Mouse (Mus musculus) neural tube, postnatal 0 days (tissue): Measurements from ENCODE around the gene Bms1. TPM values are rescaled to one million over a fixed set of nuclear protein-coding genes. Genes with fewer than 3 reads are reported as not detected.

ENCODE experiments used
- microRNA-seq: library from miRNA; unstranded; fragments of <30 nt; microRNA quantifications from one replicate; pipeline ENCODE4, GENCODE M21; 2016
- polyA plus RNA-seq: library from polyadenylated mRNA; unstranded; fragments of >200 nt; fragmentation: Nextera tagmentation; extraction: Ambion mirVana; gene quantifications from 2 replicates; pipeline ENCODE4 v1.2.1, GENCODE M21; 2015

Gene Bms1
- polyA plus RNA-seq, result 12.7 and 13.1 TPM in 2 replicates

DNA sequence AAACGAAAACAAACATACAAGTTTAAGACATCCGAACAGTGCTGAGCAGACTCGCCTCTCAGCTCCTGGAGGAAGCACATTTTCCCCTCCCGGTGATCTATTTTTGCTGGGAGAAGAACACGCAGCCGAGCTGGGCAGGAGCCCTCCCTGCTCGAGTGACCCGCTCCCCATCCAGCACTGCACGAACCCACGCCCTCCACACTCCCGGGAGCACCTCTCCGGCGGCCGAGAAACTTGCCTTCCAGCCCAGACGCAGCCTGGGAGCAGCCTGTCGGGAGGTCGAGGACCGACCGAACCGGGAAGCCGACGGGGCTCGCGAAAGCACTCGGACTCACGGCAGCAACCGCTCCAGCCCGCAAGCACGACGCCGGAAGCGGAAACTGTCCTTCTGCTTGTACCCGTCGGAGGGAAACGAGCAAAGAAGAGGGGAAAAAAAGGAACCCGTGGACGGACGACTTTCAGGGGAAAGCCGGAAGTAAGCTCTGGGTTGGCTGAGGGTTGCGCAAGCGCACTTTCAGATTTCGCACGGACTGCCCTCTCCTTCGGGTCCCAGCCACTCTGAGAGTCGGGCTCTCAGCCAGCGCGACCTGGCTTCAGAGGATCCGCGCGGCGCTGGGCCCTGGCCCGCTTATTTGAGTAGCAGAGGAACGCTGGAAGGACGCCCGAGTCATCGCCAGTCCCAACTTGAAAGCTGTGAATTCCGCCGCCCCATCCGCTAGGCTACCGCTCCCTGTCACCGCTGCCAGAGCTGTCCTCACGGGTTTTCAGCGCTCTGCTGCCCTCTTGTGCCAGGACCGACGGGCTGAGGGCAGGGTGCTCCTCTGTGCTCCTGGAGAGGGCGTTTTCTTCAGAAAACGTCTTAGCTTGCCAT is at the start of gene Bms1:
TSS of gene Bms1 (minus strand) at position 425 of the 871 bp plus-strand sequence.

DNA sequence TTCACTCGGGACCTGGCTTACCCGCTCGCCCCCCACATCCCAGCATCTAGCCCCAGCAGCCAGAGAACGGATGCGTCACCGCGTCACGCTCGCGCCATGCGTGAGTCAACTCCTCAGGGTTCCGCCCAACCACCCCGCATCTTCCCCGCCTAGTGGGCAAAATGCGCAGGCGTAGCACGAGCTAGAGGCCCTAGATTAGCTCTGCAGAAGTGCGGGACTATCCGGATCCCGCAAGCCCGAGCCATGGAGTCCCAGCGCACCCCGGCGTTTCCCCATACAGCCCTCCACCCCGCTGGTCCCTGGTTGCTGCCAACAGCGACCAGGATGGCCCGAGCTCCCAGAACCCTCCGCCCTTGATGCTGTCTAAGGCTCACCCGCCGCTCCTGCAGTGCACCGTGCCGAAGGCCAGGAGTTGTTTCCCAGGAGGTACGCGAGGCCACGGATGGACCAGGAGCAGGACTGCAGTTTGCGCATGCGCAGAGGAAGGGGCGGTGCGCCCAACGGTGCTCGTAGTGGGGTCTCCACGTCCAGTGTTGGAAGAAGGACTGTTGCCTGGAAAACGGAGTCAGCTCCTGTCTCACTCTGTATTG is 35.9 kb upstream of the Bms1 start, which contains the start of gene Zfp248:
TSS of gene Zfp248 (minus strand) at position 487 of the 590 bp plus-strand sequence.

Small RNA genes within 50 kb of the gene (microRNA-seq; reads per million reads assigned to microRNA genes)
- not detected for gene Gm25953

Other genes with a start within 250 kb of the Bms1 start
- 35.4 and 36.5 TPM in 2 replicates for gene Ret, start 221.8 kb downstream of the Bms1 start, polyA plus RNA-seq
- gene Zfp248, start 36.1 kb upstream of the Bms1 start, polyA plus RNA-seq, result 11.8 and 12.7 TPM in 2 replicates
- gene Zfp9, start 59.8 kb upstream of the Bms1 start, polyA plus RNA-seq, result 7.7 and 8.7 TPM in 2 replicates
- 12.6 and 14.7 TPM in 2 replicates for gene Ankrd26, start 142.8 kb upstream of the Bms1 start, polyA plus RNA-seq